Mouse (Mus musculus): ENCODE data around the gene Nat10. TPM values are rescaled to one million over a fixed set of nuclear protein-coding genes. Genes with fewer than 3 reads are reported as not detected.

Nat10 gene
- polyA plus RNA-seq (2012; rRNA removed), result 58.0 and 74.1 TPM in 2 replicates

- TF ChIP-seq POLR2A (IDR thresholded peaks at IDR 0.05; ENCODE audit: borderline replicate concordance, extremely low read depth, insufficient read depth, insufficient read length, poor library complexity, severe bottlenecking) (0 out of 2 replicates have a peak, but pooled peaks have one; percentile 19), CTCF (IDR thresholded peaks at IDR 0.05; ENCODE audit: borderline replicate concordance, extremely low read depth, insufficient read depth, insufficient read length) (no peak)
- peak; percentile 100 for DNase-seq (ENCODE audit: low read depth)
Observed at GRCm38 (mm10) chr2:103760906-103761716, at the start of gene Nat10. Gene Nat10, minus strand, starts transcription at chr2:103761270.

DNA sequence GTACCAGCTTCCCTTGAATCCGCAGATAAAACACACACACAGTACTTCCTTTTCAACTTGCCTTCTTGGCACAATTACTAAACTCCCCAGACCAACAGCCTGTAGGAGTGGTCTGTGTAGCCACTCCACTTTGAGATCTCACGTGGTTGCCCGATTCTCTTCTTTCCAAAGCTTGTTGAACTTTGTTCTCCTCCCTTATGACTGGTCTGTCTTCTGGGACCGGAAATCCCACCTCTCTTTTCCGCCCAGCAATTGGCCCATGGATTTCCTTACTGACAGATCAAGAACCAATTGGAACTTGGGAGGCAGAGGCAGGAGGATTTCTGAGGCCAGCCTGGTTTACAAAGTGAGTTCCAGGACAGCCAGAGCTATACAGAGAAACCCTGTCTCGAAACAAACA lies 49.3 kb upstream of the Nat10 start:
- TF ChIP-seq POLR2A (IDR thresholded peaks at IDR 0.05; ENCODE audit: borderline replicate concordance, extremely low read depth, insufficient read depth, insufficient read length, poor library complexity, severe bottlenecking) (no peak), CTCF (IDR thresholded peaks at IDR 0.05; ENCODE audit: borderline replicate concordance, extremely low read depth, insufficient read depth, insufficient read length) (no peak)
- no peak for DNase-seq (ENCODE audit: low read depth)

DNA sequence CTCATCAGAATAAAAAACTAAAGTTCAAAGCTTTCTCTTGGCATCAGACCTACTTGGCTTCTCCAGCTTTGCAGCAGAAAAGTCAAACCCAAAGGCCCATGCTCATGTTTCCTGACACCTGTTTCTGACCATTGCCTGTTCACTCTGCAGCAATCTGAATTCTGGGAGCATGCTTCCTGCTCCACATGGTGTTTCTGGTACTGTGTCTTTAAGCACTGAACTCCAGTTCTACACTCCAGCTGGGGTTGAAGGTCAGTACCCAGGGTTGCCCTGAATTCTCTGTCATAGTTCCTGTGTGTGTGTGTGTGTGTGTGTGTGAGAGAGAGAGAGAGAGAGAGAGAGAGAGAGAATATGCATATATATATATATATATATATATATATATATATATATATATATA lies 47.4 kb upstream of the Nat10 start:
- TF ChIP-seq CTCF (IDR thresholded peaks at IDR 0.05; ENCODE audit: borderline replicate concordance, extremely low read depth, insufficient read depth, insufficient read length) (no peak), POLR2A (IDR thresholded peaks at IDR 0.05; ENCODE audit: borderline replicate concordance, extremely low read depth, insufficient read depth, insufficient read length, poor library complexity, severe bottlenecking) (no peak)
- DNase-seq (ENCODE audit: low read depth), result no peak

DNA sequence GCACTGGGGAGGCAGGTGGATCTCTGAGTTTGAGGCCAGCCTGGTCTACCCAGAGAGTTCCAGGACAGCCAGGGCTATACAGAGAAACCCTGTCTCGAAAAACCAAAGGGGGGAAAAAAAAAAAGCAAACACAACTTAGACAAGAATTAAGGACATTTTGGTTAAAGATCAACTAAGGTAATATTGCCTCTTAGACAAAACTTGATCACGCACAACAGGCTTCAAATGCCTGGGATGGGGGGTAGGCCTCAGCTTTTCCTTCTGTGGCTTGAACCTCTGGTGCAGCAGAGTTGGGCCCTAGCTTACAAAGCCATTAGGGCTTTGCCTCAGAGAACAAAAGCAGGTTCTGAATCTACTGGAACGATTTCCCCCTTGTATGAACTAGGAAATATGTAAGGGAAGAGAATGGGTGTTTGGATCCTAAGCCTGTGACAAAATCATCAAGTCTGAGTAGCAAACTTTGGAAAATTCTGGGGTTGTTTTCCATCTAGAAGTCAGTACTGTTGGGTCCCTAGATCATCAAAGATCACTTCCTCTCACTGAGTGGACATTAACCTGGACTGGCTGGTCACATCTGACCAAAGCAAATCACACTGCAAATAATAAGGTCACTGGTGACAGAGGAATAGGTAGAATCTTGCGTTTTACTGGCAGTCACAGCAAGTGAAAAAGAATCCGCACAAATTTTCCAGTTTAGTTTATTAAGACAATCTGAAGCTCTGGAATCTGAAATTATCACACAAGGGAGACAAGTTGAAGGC lies 42.9 kb upstream of the Nat10 start:
- TF ChIP-seq CTCF (IDR thresholded peaks at IDR 0.05; ENCODE audit: borderline replicate concordance, extremely low read depth, insufficient read depth, insufficient read length) (no peak), POLR2A (IDR thresholded peaks at IDR 0.05; ENCODE audit: borderline replicate concordance, extremely low read depth, insufficient read depth, insufficient read length, poor library complexity, severe bottlenecking) (no peak)
- DNase-seq (ENCODE audit: low read depth), result no peak

- TF ChIP-seq CTCF (IDR thresholded peaks at IDR 0.05; ENCODE audit: borderline replicate concordance, extremely low read depth, insufficient read depth, insufficient read length) (no peak), POLR2A (IDR thresholded peaks at IDR 0.05; ENCODE audit: borderline replicate concordance, extremely low read depth, insufficient read depth, insufficient read length, poor library complexity, severe bottlenecking) (no peak)
- DNase-seq (ENCODE audit: low read depth), result no peak
Observed at GRCm38 (mm10) chr2:103802422-103802821, 41.4 kb upstream of the Nat10 start.

DNA sequence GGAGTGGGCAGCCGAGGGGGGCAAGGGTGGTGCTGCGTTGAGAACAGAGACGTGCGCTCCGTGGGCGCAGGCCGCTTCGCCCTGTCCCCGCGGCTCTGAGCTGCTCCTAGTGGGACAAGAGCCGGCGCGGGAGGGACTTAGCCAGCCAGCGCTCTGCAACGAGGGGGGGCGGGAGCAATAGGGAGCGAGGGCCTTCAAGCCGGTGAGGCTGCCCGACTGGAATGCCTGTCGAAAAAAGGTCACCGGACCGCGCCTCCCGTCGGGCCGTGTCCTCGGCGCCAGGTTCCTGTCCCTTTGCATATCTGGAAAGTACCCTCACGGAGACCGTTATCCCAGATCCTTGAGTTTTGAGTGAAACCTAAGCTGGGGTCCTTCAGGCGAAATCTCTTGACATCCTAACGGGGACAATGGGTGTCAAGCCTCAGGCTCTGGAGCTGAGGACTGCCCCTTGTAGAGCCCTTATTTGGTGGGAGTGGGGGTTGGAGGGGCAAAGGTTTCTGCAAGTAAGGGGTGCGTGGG lies 36.5 kb upstream of the Nat10 start, which contains the start of gene Caprin1:
Gene Caprin1 (minus strand): TSS at position 159 of the 519 bp plus-strand sequence.
- peak; percentile 91 for TF ChIP-seq POLR2A (IDR thresholded peaks at IDR 0.05; ENCODE audit: borderline replicate concordance, extremely low read depth, insufficient read depth, insufficient read length, poor library complexity, severe bottlenecking)
- TF ChIP-seq CTCF (IDR thresholded peaks at IDR 0.05; ENCODE audit: borderline replicate concordance, extremely low read depth, insufficient read depth, insufficient read length), result no peak
- peak; percentile 99 for DNase-seq (ENCODE audit: low read depth)

DNA sequence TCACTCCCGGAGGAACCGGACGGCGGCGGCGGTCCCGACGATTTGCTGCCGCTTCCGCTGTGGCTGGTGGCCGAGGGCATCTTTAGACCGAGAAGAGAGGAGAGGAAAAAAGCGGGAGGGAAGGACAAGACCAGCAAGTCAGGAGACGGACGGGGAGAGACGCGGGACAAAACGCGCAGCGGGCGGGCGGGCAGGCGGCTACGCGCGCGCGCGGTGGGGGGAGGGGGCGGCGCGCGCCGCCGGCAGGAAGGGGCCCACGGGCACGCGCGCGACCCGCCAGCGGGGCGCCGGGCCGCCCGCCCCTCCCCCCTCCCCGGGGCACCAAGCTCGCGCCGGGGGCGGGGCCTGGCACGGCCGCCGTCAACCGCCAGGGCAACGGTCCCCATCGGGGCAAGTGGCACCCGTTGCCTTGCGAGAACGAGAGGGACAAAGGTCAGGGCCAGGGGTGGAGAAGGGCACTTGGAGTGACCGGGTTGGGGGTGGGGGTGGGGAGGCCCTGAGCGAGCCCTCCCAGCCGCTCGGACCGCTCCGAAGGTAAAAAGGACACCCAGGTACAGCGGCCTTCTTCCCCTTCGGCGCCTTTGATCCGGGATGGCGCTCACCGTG lies 35.9 kb upstream of the Nat10 start:
- TF ChIP-seq POLR2A (IDR thresholded peaks at IDR 0.05; ENCODE audit: borderline replicate concordance, extremely low read depth, insufficient read depth, insufficient read length, poor library complexity, severe bottlenecking) (no peak; the same call in none of the 2 replicates), CTCF (IDR thresholded peaks at IDR 0.05; ENCODE audit: borderline replicate concordance, extremely low read depth, insufficient read depth, insufficient read length) (0 out of 2 replicates have a peak, but pooled peaks have one; percentile 3)
- peak; percentile 90 for DNase-seq (ENCODE audit: low read depth)

DNA sequence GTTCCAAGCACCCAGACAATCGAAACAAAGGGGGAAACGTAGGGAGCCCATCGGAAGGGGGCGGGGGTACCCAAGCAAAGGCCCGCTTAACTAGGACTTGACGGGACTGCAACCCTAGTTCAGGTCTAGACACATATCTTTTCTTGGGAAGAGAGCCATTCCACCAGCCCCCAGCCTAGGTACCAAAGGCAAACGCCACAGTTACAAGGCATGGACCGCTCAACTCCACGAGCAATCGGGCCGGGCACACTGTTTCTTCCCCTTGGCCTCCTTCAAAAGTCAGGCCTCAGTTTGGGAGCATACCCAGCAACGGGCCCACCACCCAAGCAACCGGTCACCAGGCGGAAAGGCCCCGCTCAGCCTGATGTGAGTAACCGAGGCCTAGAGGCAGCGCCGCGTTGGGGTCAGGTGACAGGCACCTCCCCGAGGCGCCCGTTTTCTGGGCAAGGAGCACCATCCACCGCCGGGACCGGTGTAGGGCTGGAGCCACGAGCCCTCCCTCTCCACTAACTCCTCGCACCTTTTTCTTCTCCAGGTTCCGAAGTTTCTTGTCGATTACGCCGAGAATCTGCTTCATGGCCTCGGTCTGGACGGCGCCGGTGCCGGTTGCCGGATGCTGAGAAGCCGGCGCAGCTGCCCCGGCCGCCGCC lies 35.3 kb upstream of the Nat10 start:
- no peak for TF ChIP-seq POLR2A (IDR thresholded peaks at IDR 0.05; ENCODE audit: borderline replicate concordance, extremely low read depth, insufficient read depth, insufficient read length, poor library complexity, severe bottlenecking)
- no peak for TF ChIP-seq CTCF (IDR thresholded peaks at IDR 0.05; ENCODE audit: borderline replicate concordance, extremely low read depth, insufficient read depth, insufficient read length)
- DNase-seq (ENCODE audit: low read depth), result peak; percentile 84

GRCm38 (mm10) chr2:103795843-103796210 lies 34.8 kb upstream of the Nat10 start:
- peak; percentile 89 for DNase-seq (ENCODE audit: low read depth)
- TF ChIP-seq CTCF (IDR thresholded peaks at IDR 0.05; ENCODE audit: borderline replicate concordance, extremely low read depth, insufficient read depth, insufficient read length) (no peak), POLR2A (IDR thresholded peaks at IDR 0.05; ENCODE audit: borderline replicate concordance, extremely low read depth, insufficient read depth, insufficient read length, poor library complexity, severe bottlenecking) (no peak)

DNA sequence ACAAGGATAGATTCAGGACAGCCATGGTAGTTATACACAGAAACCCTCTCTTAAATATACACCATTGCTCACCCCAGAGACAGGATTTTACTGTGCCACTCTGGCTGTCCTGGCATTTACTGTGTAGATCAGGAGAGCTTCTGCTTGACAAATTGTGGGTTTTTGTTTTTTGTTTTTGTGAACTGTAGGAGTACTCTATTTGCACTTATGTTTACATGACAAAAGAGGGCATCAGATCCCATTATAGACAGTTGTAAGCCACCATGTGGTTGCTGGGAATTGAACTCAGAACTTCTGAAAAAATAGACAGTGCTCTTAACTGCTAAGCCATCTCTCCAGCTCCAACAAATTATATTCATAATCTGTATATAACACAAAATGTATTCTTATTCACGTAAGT lies 30.9 kb upstream of the Nat10 start:
- DNase-seq (ENCODE audit: low read depth), result no peak
- TF ChIP-seq POLR2A (IDR thresholded peaks at IDR 0.05; ENCODE audit: borderline replicate concordance, extremely low read depth, insufficient read depth, insufficient read length, poor library complexity, severe bottlenecking) (no peak), CTCF (IDR thresholded peaks at IDR 0.05; ENCODE audit: borderline replicate concordance, extremely low read depth, insufficient read depth, insufficient read length) (no peak)
